Mouse (Mus musculus): ENCODE results near the gene Gpr83. TPM values are rescaled to one million over a fixed set of nuclear protein-coding genes. Genes with fewer than 3 reads are reported as not detected.

The Gpr83 gene
- 136 TPM for polyA plus RNA-seq (2017; shearing (Covaris generic))

DNA sequence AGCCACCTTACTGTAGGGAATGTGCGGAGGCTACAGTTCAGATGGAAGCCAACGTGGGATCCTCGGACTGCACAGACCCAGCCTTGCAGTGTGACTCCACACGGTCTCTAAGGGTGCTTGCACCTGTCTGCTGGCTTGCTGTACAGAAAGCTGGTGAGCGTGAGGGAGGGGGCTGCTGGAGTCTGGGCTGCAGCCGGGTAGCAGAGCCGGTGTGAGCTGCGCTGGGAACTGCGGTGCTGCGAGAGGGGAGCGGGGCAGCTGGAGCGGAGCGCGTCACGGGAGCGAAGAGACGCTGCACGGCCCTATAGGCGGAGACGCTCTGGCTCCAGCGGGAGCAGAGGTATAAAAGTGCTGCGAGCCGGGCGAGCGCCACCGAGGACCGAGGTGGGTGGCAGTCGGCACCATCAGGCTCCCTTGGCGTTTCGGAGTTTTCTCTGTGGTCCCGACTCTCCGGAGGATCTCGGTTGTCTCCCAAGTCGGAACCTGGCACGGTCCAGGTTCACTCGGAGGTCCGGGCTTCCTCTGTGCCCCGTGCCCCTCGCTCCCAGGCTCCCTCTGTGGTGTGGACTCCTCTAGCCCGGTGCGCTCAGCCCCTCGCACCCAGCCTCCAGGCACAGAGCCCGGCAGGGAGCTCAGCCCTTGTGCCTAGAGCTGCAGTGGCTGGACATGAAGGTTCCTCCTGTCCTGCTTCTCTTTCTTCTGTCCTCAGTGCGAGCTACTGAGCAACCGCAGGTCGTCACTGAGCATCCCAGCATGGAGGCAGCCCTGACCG, at the start of gene Gpr83:
Gene Gpr83, plus strand, starts transcription at position 343 of the 772 bp plus-strand sequence.

DNA sequence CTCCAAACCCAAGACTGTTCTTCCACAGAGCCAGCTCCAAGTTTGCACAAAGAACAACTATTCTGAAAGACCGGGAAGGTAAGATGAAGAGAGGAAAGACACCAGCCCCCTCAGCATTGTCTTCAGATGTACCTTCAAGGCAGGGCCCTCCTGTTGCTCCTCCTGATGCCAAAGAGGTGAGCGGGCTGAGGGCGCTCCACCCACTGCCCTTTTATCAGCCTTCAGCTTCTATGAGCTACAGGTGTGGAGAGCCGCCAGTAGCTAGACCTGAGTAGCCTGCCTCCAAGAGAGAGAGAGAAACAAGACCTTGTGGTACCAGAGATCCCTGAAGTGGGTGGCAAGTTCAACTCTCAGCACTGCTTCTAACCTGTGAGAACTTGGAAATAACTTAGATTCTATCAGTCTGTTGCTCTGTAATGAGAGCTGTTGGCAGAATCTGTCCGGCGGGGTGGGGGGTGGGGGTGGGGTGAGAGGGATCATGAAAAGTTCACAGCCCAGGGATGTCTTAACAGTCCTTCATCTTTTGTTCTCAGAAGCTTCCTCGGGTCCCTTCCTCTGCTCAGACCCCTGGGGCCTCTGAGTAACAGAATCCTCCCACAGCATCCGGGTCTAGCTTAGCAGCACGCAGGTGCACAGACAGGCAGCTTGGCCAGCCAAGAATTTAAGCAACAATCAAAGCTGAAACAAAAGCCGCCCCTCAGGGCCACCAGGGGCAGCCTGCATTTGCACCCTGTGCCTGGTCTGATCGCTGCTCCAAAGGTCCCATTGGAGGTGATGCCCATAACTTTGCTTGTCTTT, 43.8 kb downstream of the Gpr83 start, which contains the start of gene Izumo1r:
Gene Izumo1r, minus strand, starts transcription at position 369 of the 798 bp plus-strand sequence.

Other genes with a start within 250 kb of the Gpr83 start
- 0.15 TPM for gene Amotl1, start 215.2 kb upstream of the Gpr83 start, polyA plus RNA-seq (2017; shearing (Covaris generic))
- 0.13 TPM for gene Piwil4, start 119.5 kb upstream of the Gpr83 start, polyA plus RNA-seq (2017; shearing (Covaris generic))
- gene Fut4, start 107.8 kb upstream of the Gpr83 start, polyA plus RNA-seq (2017; shearing (Covaris generic)): 0.33 TPM
- not detected for gene 1700012B09Rik, start 89.2 kb upstream of the Gpr83 start, polyA plus RNA-seq (2017; shearing (Covaris generic))
- 51.4 TPM for gene Mre11a, start 75.6 kb upstream of the Gpr83 start, polyA plus RNA-seq (2017; shearing (Covaris generic))
- 27.5 TPM for gene Ankrd49, start 75.4 kb upstream of the Gpr83 start, polyA plus RNA-seq (2017; shearing (Covaris generic))
- 1,226 TPM for gene Izumo1r, start 43.7 kb downstream of the Gpr83 start, polyA plus RNA-seq (2017; shearing (Covaris generic))
- 30.7 TPM for gene Panx1, start 185.3 kb downstream of the Gpr83 start, polyA plus RNA-seq (2017; shearing (Covaris generic))